Mouse (Mus musculus) midbrain, embryonic 15.5 days (tissue): ENCODE data around the gene Nkain4. TPM values are rescaled to one million over a fixed set of nuclear protein-coding genes. Genes with fewer than 3 reads are reported as not detected.

Experiments
- ATAC-seq: fragments of 200-750 bp; cut with Nextera tagmentation; replicated peaks from 2 replicates; pipeline ENCODE4 v1.8.0; 2017; ENCODE audit warnings: moderate TSS enrichment
- H3K27ac ChIP-seq: fragments of 300-500 bp; sonication (generic); 2 replicates; pipeline ENCODE4 v1.5.1; 2015; ENCODE audit warnings: mild to moderate bottlenecking, inconsistent platforms
- H3K27me3 ChIP-seq: fragments of 300-500 bp; sonication (generic); replicated peaks from 2 replicates; pipeline ENCODE4 v1.6.1; 2015; ENCODE audit warnings: inconsistent platforms
- H3K36me3 ChIP-seq: fragments of 300-500 bp; sonication (generic); replicated peaks from 2 replicates; pipeline ENCODE4 v1.6.1; 2015; ENCODE audit warnings: inconsistent platforms
- H3K4me1 ChIP-seq: fragments of 300-500 bp; sonication (generic); 2 replicates; pipeline ENCODE4 v1.6.1; 2015; ENCODE audit warnings: inconsistent platforms
- H3K4me2 ChIP-seq: fragments of 300-500 bp; sonication (generic); 2 replicates; pipeline ENCODE4 v1.6.1; 2015; ENCODE audit warnings: inconsistent platforms, mild to moderate bottlenecking, moderate library complexity
- H3K4me3 ChIP-seq: fragments of 300-500 bp; sonication (generic); 2 replicates; pipeline ENCODE4 v1.5.1; 2015; ENCODE audit warnings: mild to moderate bottlenecking, inconsistent platforms
- H3K9ac ChIP-seq: fragments of 300-500 bp; sonication (generic); 2 replicates; pipeline ENCODE4 v1.6.1; 2015; ENCODE audit warnings: mild to moderate bottlenecking, inconsistent platforms
- H3K9me3 ChIP-seq: fragments of 300-500 bp; sonication (generic); 2 replicates; pipeline ENCODE4 v1.6.1; 2016; ENCODE audit warnings: inconsistent platforms
- WGBS: fragments of 180-500 bp; shearing (Covaris S2); methylation state at CpG from one replicate; pipeline ENCODE4 v1.1.7; 2015; ENCODE audit warnings: mixed read lengths; 5-methylcytosine and 5-hydroxymethylcytosine counted together
- polyA plus RNA-seq: library from polyadenylated mRNA; unstranded; fragments of >200 nt; fragmentation: Nextera tagmentation; extraction: Ambion mirVana; gene quantifications from 2 replicates; pipeline ENCODE4 v1.2.1, GENCODE M21; 2015

The Nkain4 gene
- polyA plus RNA-seq, 1 experiment from 2014 or later: 77.0 TPM

- no peak overlapping the region for H3K4me3 ChIP-seq
- H3K27ac ChIP-seq: peak overlapping the region; percentile 98
- H3K9me3 ChIP-seq: no peaks in the 10 kb centered on the region
- H3K9ac ChIP-seq: no peak overlapping the region
- no peaks in the 10 kb centered on the region for H3K27me3 ChIP-seq
- 62% methylated on average over 6 of the region's 6 CpGs for WGBS
- peaks cover 37% of the 10 kb centered on the region for H3K4me1 ChIP-seq
- H3K36me3 ChIP-seq: no peaks in the 10 kb centered on the region
- H3K4me2 ChIP-seq: no peak overlapping the region
- ATAC-seq: no peak
These were observed 56.6 kb downstream of the Nkain4 start for GRCm38 (mm10) chr2:180897857-180898256.

- H3K27ac ChIP-seq: peak overlapping the region; percentile 98
- H3K27me3 ChIP-seq: no peaks in the 10 kb centered on the region
- H3K4me1 ChIP-seq: peaks cover 38% of the 10 kb centered on the region
- no peak for ATAC-seq
- no peaks in the 10 kb centered on the region for H3K9me3 ChIP-seq
- H3K4me3 ChIP-seq: no peak overlapping the region
- WGBS: 48% methylated on average over 15 of the region's 15 CpGs
- no peaks in the 10 kb centered on the region for H3K36me3 ChIP-seq
- H3K9ac ChIP-seq: peak overlapping the region; percentile 35; the same call in 1 of the 2 replicates
- H3K4me2 ChIP-seq: peak overlapping the region; percentile 56
These were observed 57.5 kb downstream of the Nkain4 start for GRCm38 (mm10) chr2:180896819-180897625.

GRCm38 (mm10) chr2:180895837-180896525 lies 58.5 kb downstream of the Nkain4 start:
- Histone ChIP-seq H3K9ac (peak overlapping the region; percentile 35), H3K36me3 (no peaks in the 10 kb centered on the region), H3K4me2 (peak overlapping the region; percentile 56), H3K27ac (peak overlapping the region; percentile 98), H3K27me3 (no peaks in the 10 kb centered on the region), H3K9me3 (no peaks in the 10 kb centered on the region), H3K4me3 (peak overlapping the region; percentile 87), H3K4me1 (peaks cover 41% of the 10 kb centered on the region)
- WGBS: 68% methylated on average over 11 of the region's 11 CpGs
- no peak for ATAC-seq

GRCm38 (mm10) chr2:180895321-180895720 lies 59.2 kb downstream of the Nkain4 start:
- Histone ChIP-seq H3K4me2 (peak overlapping the region; percentile 56), H3K27me3 (no peaks in the 10 kb centered on the region), H3K9ac (peak overlapping the region; percentile 35), H3K27ac (peak overlapping the region; percentile 98), H3K4me3 (peak overlapping the region; percentile 87), H3K36me3 (no peaks in the 10 kb centered on the region), H3K9me3 (no peaks in the 10 kb centered on the region), H3K4me1 (peaks cover 48% of the 10 kb centered on the region)
- 39% methylated on average over 3 of the region's 3 CpGs for WGBS
- no peak for ATAC-seq

GRCm38 (mm10) chr2:180894734-180895133 lies 59.8 kb downstream of the Nkain4 start:
- under 1% methylated on average over 13 of the region's 13 CpGs for WGBS
- peaks cover 54% of the 10 kb centered on the region for H3K4me1 ChIP-seq
- ATAC-seq: peak; percentile 59

GRCm38 (mm10) chr2:180894029-180894623 lies 60.4 kb downstream of the Nkain4 start:
- H3K4me3 ChIP-seq: peak overlapping the region; percentile 87
- H3K4me1 ChIP-seq: peaks cover 60% of the 10 kb centered on the region
- H3K27me3 ChIP-seq: no peaks in the 10 kb centered on the region
- H3K27ac ChIP-seq: peak overlapping the region; percentile 98
- peak overlapping the region; percentile 98 for H3K9ac ChIP-seq
- H3K9me3 ChIP-seq: no peaks in the 10 kb centered on the region
- peak overlapping the region; percentile 56 for H3K4me2 ChIP-seq
- ATAC-seq: peak; percentile 12
- no peaks in the 10 kb centered on the region for H3K36me3 ChIP-seq
- under 1% methylated on average over 57 of the region's 57 CpGs for WGBS

More at GRCm38 (mm10) chr2:180894734-180895133, 59.8 kb downstream of the Nkain4 start:
- Histone ChIP-seq H3K36me3 (no peaks in the 10 kb centered on the region), H3K27me3 (no peaks in the 10 kb centered on the region), H3K9me3 (no peaks in the 10 kb centered on the region), H3K9ac (peak overlapping the region; percentile 98), H3K4me3 (peak overlapping the region; percentile 87), H3K27ac (peak overlapping the region; percentile 98), H3K4me2 (peak overlapping the region; percentile 56)

GRCm38 (mm10) chr2:180893537-180894028 lies 60.9 kb downstream of the Nkain4 start:
- no peak; the same call in 1 of the 2 replicates for ATAC-seq
- Histone ChIP-seq H3K9ac (peak overlapping the region; percentile 98), H3K27me3 (no peaks in the 10 kb centered on the region), H3K4me1 (peaks cover 65% of the 10 kb centered on the region), H3K36me3 (no peaks in the 10 kb centered on the region), H3K27ac (peak overlapping the region; percentile 98), H3K9me3 (no peaks in the 10 kb centered on the region), H3K4me2 (peak overlapping the region; percentile 56), H3K4me3 (peak overlapping the region; percentile 87)
- under 1% methylated on average over 48 of the region's 50 CpGs for WGBS

GRCm38 (mm10) chr2:180892841-180893521 lies 61.5 kb downstream of the Nkain4 start:
- under 1% methylated on average over 96 of the region's 97 CpGs for WGBS
- H3K4me1 ChIP-seq: peaks cover 65% of the 10 kb centered on the region

GRCm38 (mm10) chr2:180891835-180892323 lies 62.6 kb downstream of the Nkain4 start:
- Histone ChIP-seq H3K4me1 (peaks cover 62% of the 10 kb centered on the region), H3K27me3 (no peaks in the 10 kb centered on the region), H3K27ac (peak overlapping the region; percentile 98), H3K4me2 (peak overlapping the region; percentile 56), H3K36me3 (no peaks in the 10 kb centered on the region), H3K9ac (peak overlapping the region; percentile 98), H3K4me3 (peak overlapping the region; percentile 87), H3K9me3 (no peaks in the 10 kb centered on the region)
- 5% methylated on average over 9 of the region's 9 CpGs for WGBS
- ATAC-seq: no peak

More at GRCm38 (mm10) chr2:180892841-180893521, 61.5 kb downstream of the Nkain4 start:
- H3K9ac ChIP-seq: peak overlapping the region; percentile 98
- peak overlapping the region; percentile 87 for H3K4me3 ChIP-seq
- no peaks in the 10 kb centered on the region for H3K36me3 ChIP-seq
- peak; percentile 48 for ATAC-seq
- H3K4me2 ChIP-seq: peak overlapping the region; percentile 56
- no peaks in the 10 kb centered on the region for H3K9me3 ChIP-seq
- H3K27ac ChIP-seq: peak overlapping the region; percentile 98
- no peaks in the 10 kb centered on the region for H3K27me3 ChIP-seq

- Histone ChIP-seq H3K27ac (peak overlapping the region; percentile 98), H3K4me1 (peaks cover 56% of the 10 kb centered on the region), H3K27me3 (no peaks in the 10 kb centered on the region), H3K4me2 (peak overlapping the region; percentile 56), H3K4me3 (peak overlapping the region; percentile 87), H3K36me3 (no peaks in the 10 kb centered on the region), H3K9me3 (no peaks in the 10 kb centered on the region), H3K9ac (peak overlapping the region; percentile 98)
- WGBS: under 1% methylated on average over 37 of the region's 37 CpGs
- ATAC-seq: no peak
These were observed 63.2 kb downstream of the Nkain4 start for GRCm38 (mm10) chr2:180891075-180891834.
